Mouse (Mus musculus) limb, embryonic 14.5 days (tissue): ENCODE results near the gene Hcfc2. TPM values are rescaled to one million over a fixed set of nuclear protein-coding genes. Genes with fewer than 3 reads are reported as not detected.

Source experiments
- ATAC-seq: fragments of 200-750 bp; cut with Nextera tagmentation; 2 replicates; pipeline ENCODE4 v1.8.0; 2017; ENCODE audit warnings: low read depth, moderate number of reproducible peaks, moderate TSS enrichment; ENCODE audit not compliant: low FRiP score
- DNase-seq: peaks from one replicate; pipeline ENCODE4 v3.0.0-alpha.2; 2015; ENCODE audit warnings: low spot score
- H3K27ac ChIP-seq: fragments of 300-500 bp; sonication (generic); replicated peaks from 2 replicates; pipeline ENCODE4 v1.5.1; 2014; ENCODE audit warnings: low read depth, mild to moderate bottlenecking, low read length, moderate library complexity, mixed read lengths
- H3K27me3 ChIP-seq: fragments of 300-500 bp; sonication (generic); 2 replicates; pipeline ENCODE4 v1.6.1; 2014; ENCODE audit warnings: low read length, mixed read lengths; ENCODE audit not compliant: control insufficient read depth, insufficient read depth
- H3K36me3 ChIP-seq: fragments of 300-500 bp; sonication (generic); 2 replicates; pipeline ENCODE4 v1.6.1; 2014; ENCODE audit warnings: mild to moderate bottlenecking, low read length, moderate library complexity, mixed read lengths; ENCODE audit not compliant: control insufficient read depth, insufficient read depth
- H3K4me1 ChIP-seq: fragments of 300-500 bp; sonication (generic); 2 replicates; pipeline ENCODE4 v1.6.1; 2014; ENCODE audit warnings: antibody characterized with exemption, low read length, mixed read lengths; ENCODE audit not compliant: control insufficient read depth, insufficient read depth
- H3K4me2 ChIP-seq: fragments of 300-500 bp; sonication (generic); replicated peaks from 2 replicates; pipeline ENCODE4 v1.6.1; 2014; ENCODE audit warnings: low read depth, mild to moderate bottlenecking, low read length, moderate library complexity; ENCODE audit not compliant: severe bottlenecking
- H3K4me3 ChIP-seq: fragments of 300-500 bp; sonication (generic); replicated peaks from 2 replicates; pipeline ENCODE4 v1.5.1; 2014; ENCODE audit warnings: low read length
- H3K9ac ChIP-seq: fragments of 300-500 bp; sonication (generic); 2 replicates; pipeline ENCODE4 v1.6.1; 2014; ENCODE audit warnings: mild to moderate bottlenecking, low read depth, low read length, moderate library complexity; ENCODE audit not compliant: severe bottlenecking
- H3K9me3 ChIP-seq: fragments of 300-500 bp; sonication (generic); 2 replicates; pipeline ENCODE4 v1.6.1; 2016; ENCODE audit warnings: low read length; ENCODE audit not compliant: control insufficient read depth
- POLR2A ChIP-seq: fragments of 200-500 bp; IDR thresholded peaks from 2 replicates; pipeline ENCODE4 v1.8.0; 2012; ENCODE audit warnings: inconsistent platforms, mild to moderate bottlenecking, moderate library complexity, borderline replicate concordance; ENCODE audit not compliant: insufficient read depth, insufficient read length; ENCODE audit errors: extremely low read depth
- WGBS: fragments of 180-500 bp; shearing (Covaris S2); extraction: QIAGEN DNeasy Blood & Tissue Kit; methylation state at CpG from one replicate; pipeline ENCODE4 v1.1.7; 2014; 5-methylcytosine and 5-hydroxymethylcytosine counted together
- polyA plus RNA-seq, 2 experiments: library from polyadenylated mRNA; depleted of rRNA in 1 of 2; stranded (reverse) in 1 of 2; unstranded in 1 of 2; fragments of >200 nt; fragmentation: Nextera tagmentation in 1 of 2; extraction: Ambion mirVana in 1 of 2; gene quantifications; 2 replicates each; pipeline versions ENCODE4 v1.2.1 to v1.2.3; 2012 to 2014

The Hcfc2 gene
- polyA plus RNA-seq, 2 experiments, result 38.8 to 44.6 TPM

- Histone ChIP-seq H3K27me3 (no peaks in the 10 kb centered on the region), H3K9me3 (no peaks in the 10 kb centered on the region), H3K27ac (no peak overlapping the region), H3K4me3 (no peak overlapping the region), H3K4me2 (no peak overlapping the region), H3K9ac (no peak overlapping the region), H3K4me1 (no peaks in the 10 kb centered on the region), H3K36me3 (no peaks in the 10 kb centered on the region)
- no peak for ATAC-seq
- 71% methylated on average over 2 of the region's 2 CpGs for WGBS
- no peak for DNase-seq
- TF ChIP-seq POLR2A, result no peak
Measured at GRCm38 (mm10) chr10:82770713-82771112, 74.8 kb downstream of the Hcfc2 start.

- Histone ChIP-seq H3K9ac (no peak overlapping the region), H3K4me3 (no peak overlapping the region), H3K9me3 (no peaks in the 10 kb centered on the region), H3K4me1 (no peaks in the 10 kb centered on the region), H3K36me3 (no peaks in the 10 kb centered on the region), H3K4me2 (no peak overlapping the region), H3K27ac (no peak overlapping the region), H3K27me3 (no peaks in the 10 kb centered on the region)
- ATAC-seq, result no peak
- no peak for DNase-seq
- 62% methylated on average over 9 of the region's 9 CpGs for WGBS
- TF ChIP-seq POLR2A, result no peak
Measured at GRCm38 (mm10) chr10:82771595-82772170, 75.7 kb downstream of the Hcfc2 start.

- ATAC-seq (no peak), DNase-seq (no peak)
- no peak overlapping the region for H3K9ac ChIP-seq
- H3K4me1 ChIP-seq, result 0 out of 2 replicates have a peak, but pooled peaks cover 3% of the 10 kb centered on the region
- no peaks in the 10 kb centered on the region for H3K9me3 ChIP-seq
- no peak overlapping the region for H3K4me2 ChIP-seq
- H3K36me3 ChIP-seq, result no peaks in the 10 kb centered on the region
- no peak overlapping the region for H3K27ac ChIP-seq
- no peaks in the 10 kb centered on the region for H3K27me3 ChIP-seq
- WGBS, result 87% methylated on average over 5 of the region's 5 CpGs
- H3K4me3 ChIP-seq, result no peak overlapping the region
- TF ChIP-seq POLR2A, result no peak
Measured at GRCm38 (mm10) chr10:82774841-82775240, 78.9 kb downstream of the Hcfc2 start.

- Histone ChIP-seq H3K27me3 (no peaks in the 10 kb centered on the region), H3K4me1 (0 out of 2 replicates have a peak, but pooled peaks cover 3% of the 10 kb centered on the region), H3K4me2 (no peak overlapping the region), H3K9me3 (no peaks in the 10 kb centered on the region), H3K9ac (no peak overlapping the region), H3K36me3 (no peaks in the 10 kb centered on the region), H3K4me3 (no peak overlapping the region), H3K27ac (no peak overlapping the region)
- no peak for TF ChIP-seq POLR2A
- DNase-seq, result no peak
- ATAC-seq, result no peak
- WGBS, result 63% methylated on average over 2 of the region's 2 CpGs
Measured at GRCm38 (mm10) chr10:82777075-82777474, 81.1 kb downstream of the Hcfc2 start.

- ATAC-seq, result no peak
- no peak for DNase-seq
- no peaks in the 10 kb centered on the region for H3K36me3 ChIP-seq
- H3K9ac ChIP-seq, result no peak overlapping the region
- no peak for TF ChIP-seq POLR2A
- H3K4me2 ChIP-seq, result no peak overlapping the region
- 36% methylated on average over 13 of the region's 13 CpGs for WGBS
- H3K27ac ChIP-seq, result no peak overlapping the region
- no peak overlapping the region for H3K4me3 ChIP-seq
- H3K9me3 ChIP-seq, result no peaks in the 10 kb centered on the region
- no peaks in the 10 kb centered on the region for H3K27me3 ChIP-seq
- H3K4me1 ChIP-seq, result 0 out of 2 replicates have a peak, but pooled peaks cover 3% of the 10 kb centered on the region
Measured at GRCm38 (mm10) chr10:82777886-82778285, 81.9 kb downstream of the Hcfc2 start.
